In the genomic region with DNA sequence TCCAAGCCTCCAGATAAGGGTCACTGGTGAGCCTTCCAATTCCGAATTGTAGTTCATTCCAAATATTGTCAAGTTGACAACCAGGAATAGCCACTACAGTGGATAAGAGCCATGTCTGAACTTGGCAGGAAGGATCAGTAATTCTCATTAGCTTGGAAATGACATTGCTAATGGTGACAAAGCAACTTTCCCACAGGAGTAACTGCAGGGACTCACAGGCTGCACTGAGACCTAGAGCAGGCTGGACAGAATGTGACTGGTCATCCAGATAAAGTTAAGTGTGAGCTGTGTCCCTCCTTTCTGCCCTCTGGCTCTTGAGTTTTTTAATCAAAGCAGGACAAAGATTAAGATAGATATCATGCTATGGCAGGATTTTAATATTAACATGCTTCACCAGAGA, we compare ENCODE assay signal across 19 mouse cellular contexts. TPM values are rescaled to one million over a fixed set of nuclear protein-coding genes. Genes with fewer than 3 reads are reported as not detected.
"Had no signal": no experiment of that assay in that cellular context is flagged by ENCODE, and none has a peak within 500 bp of the region (broad histone marks: within the 10 kb centered on the region; RNA-seq: fewer than 3 reads in every experiment).

No protein-coding gene starts in this region.

RNA-seq across cellular contexts. Expression of gene Gm10639, which starts 0.7 kb away (rescaled TPM):
- polyA plus RNA-seq: cortical plate, adult 2 months; embryonic facial prominence, embryonic 10.5 days; embryonic facial prominence, embryonic 11.5 days; embryonic facial prominence, embryonic 12.5 days; embryonic facial prominence, embryonic 13.5 days; embryonic facial prominence, embryonic 14.5 days; erythroblast, embryonic 14.5 days; forebrain, embryonic 10.5 days; forebrain, embryonic 11.5 days; forebrain, embryonic 12.5 days; forebrain, embryonic 13.5 days; forebrain, embryonic 14.5 days; forebrain, embryonic 15.5 days; forebrain, embryonic 16.5 days; forebrain, postnatal 0 days; frontal cortex, adult 2 months; gonadal fat pad, adult 2 months had no signal

RNA-seq across cellular contexts. Expression of gene Omt2a, which starts 25.5 kb away (rescaled TPM):
- polyA plus RNA-seq: cortical plate, adult 2 months; embryonic facial prominence, embryonic 10.5 days; embryonic facial prominence, embryonic 11.5 days; embryonic facial prominence, embryonic 12.5 days; embryonic facial prominence, embryonic 13.5 days; embryonic facial prominence, embryonic 14.5 days; embryonic facial prominence, embryonic 15.5 days; erythroblast, embryonic 14.5 days; forebrain, embryonic 10.5 days; forebrain, embryonic 11.5 days; forebrain, embryonic 12.5 days; forebrain, embryonic 13.5 days; forebrain, embryonic 14.5 days; forebrain, embryonic 15.5 days; forebrain, embryonic 16.5 days; forebrain, postnatal 0 days; frontal cortex, adult 2 months; gonadal fat pad, adult 2 months; heart, adult 2 months had no signal

RNA-seq across cellular contexts. Expression of gene Gm3776, which starts 32.1 kb away (rescaled TPM):
- polyA plus RNA-seq: cortical plate, adult 2 months; embryonic facial prominence, embryonic 10.5 days; embryonic facial prominence, embryonic 11.5 days; embryonic facial prominence, embryonic 13.5 days; erythroblast, embryonic 14.5 days; forebrain, embryonic 10.5 days; forebrain, embryonic 11.5 days; forebrain, embryonic 12.5 days; forebrain, embryonic 13.5 days; forebrain, embryonic 14.5 days; forebrain, embryonic 15.5 days; forebrain, embryonic 16.5 days; forebrain, postnatal 0 days; frontal cortex, adult 2 months; gonadal fat pad, adult 2 months had no signal

RNA-seq across cellular contexts. Expression of gene Omt2b, which starts 38.3 kb away (rescaled TPM):
- polyA plus RNA-seq: cortical plate, adult 2 months; embryonic facial prominence, embryonic 10.5 days; embryonic facial prominence, embryonic 11.5 days; embryonic facial prominence, embryonic 12.5 days; embryonic facial prominence, embryonic 13.5 days; embryonic facial prominence, embryonic 14.5 days; embryonic facial prominence, embryonic 15.5 days; erythroblast, embryonic 14.5 days; forebrain, embryonic 10.5 days; forebrain, embryonic 11.5 days; forebrain, embryonic 12.5 days; forebrain, embryonic 13.5 days; forebrain, embryonic 14.5 days; forebrain, embryonic 15.5 days; forebrain, embryonic 16.5 days; forebrain, postnatal 0 days; frontal cortex, adult 2 months; gonadal fat pad, adult 2 months; heart, adult 2 months had no signal

RNA-seq across cellular contexts. Expression of gene Gsta1, which starts 58.6 kb away (rescaled TPM):
- polyA plus RNA-seq: cortical plate, adult 2 months; embryonic facial prominence, embryonic 10.5 days; embryonic facial prominence, embryonic 11.5 days; embryonic facial prominence, embryonic 12.5 days; erythroblast, embryonic 14.5 days; forebrain, embryonic 10.5 days; forebrain, embryonic 11.5 days; forebrain, embryonic 12.5 days; forebrain, embryonic 13.5 days; forebrain, embryonic 14.5 days; forebrain, embryonic 15.5 days; forebrain, embryonic 16.5 days; forebrain, postnatal 0 days; frontal cortex, adult 2 months; gonadal fat pad, adult 2 months had no signal
